Mouse (Mus musculus) G1E (cell line): ENCODE data around the gene Hnrnpul2.

Experiments used
- CTCF ChIP-seq: IDR thresholded peaks from 2 replicates; pipeline ENCODE4 v1.5.1; 2012; ENCODE audit warnings: low read depth, low read length, inconsistent platforms, mixed read lengths
- TAL1 ChIP-seq: conservative IDR thresholded peaks from 2 replicates; pipeline ENCODE4 v1.6.1; 2012; ENCODE audit warnings: low read depth, low read length, inconsistent platforms, mixed read lengths

DNA sequence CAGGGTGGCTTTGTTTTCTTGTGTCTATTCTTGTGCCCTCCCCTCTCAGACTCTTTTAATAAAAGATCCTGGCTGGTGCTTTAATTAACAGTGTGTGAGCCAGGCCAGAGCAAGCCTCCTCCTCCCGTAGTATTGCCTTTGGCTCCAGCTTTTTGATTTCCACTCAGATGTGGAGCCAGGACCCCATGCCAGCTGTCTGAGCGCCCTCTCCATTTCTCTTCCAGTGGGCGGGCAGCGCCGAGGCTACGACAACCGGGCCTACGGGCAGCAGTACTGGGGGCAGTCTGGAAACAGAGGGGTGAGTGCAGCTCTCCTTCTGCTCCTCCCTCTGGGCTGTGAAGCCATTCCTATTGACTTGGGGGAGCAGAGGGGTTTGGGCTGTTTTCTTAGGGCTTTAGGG lies 10.9 kb downstream of the Hnrnpul2 start:
- no peak for TF ChIP-seq TAL1
- TF ChIP-seq CTCF, result no peak
